Mouse (Mus musculus) layer of hippocampus, postnatal 14 days (tissue): ENCODE measurements around the gene Cmtm8. TPM values are rescaled to one million over a fixed set of nuclear protein-coding genes. Genes with fewer than 3 reads are reported as not detected.

Experiments used
- DNase-seq, 2 experiments: peaks; one replicate each; pipeline ENCODE4 v3.0.0; 2021 to 2022; ENCODE audit warnings: low spot score in 2 of 2, mixed read lengths in 1 of 2
- total RNA-seq, 2 experiments: library from RNA; stranded (reverse); gene quantifications; 2 replicates each; pipeline ENCODE4 v1.2.3; 2021

Gene Cmtm8
- total RNA-seq, 2 experiments from 2014 or later = 3.7 to 3.8 TPM

DNA sequence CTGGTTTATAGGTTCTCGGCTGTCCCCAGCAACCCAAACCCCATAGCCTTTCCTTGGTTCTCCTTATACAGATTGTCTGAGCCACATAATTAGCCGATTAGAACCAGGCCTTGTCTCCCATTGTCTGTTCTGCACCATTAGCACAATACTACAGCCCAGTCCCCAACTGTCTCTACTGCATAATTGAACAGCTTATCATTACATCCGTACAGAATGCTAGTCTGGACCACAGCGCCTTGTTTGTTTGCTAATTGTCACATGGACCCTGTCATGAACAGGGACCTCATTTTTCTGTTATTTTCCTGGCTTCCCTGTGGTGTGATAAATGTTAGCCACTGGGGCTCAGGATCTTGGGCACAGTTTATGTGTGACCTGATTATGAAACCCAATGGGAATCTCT lies 84.1 kb downstream of the Cmtm8 start:
- DNase-seq = no peak

DNA sequence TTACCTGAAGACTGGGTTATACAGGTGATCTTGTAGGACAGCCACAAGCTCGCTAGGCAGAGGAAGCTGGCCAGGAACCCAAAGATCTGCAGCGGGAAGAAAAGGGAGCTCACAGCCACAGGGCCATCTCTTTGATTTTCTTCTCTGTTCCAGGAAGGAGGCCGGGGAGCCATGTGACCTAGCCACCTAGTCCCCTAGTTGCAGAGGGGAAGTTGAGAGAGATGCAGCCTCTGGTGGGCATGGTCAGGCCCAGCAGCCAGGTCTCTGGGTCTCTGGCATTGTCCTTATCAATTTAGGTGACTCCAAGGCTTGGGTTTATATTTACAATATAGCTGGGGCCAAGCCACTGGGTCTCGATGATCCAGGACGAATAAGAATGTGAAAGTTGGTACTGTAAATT lies 85.2 kb downstream of the Cmtm8 start:
- no peak for DNase-seq

DNA sequence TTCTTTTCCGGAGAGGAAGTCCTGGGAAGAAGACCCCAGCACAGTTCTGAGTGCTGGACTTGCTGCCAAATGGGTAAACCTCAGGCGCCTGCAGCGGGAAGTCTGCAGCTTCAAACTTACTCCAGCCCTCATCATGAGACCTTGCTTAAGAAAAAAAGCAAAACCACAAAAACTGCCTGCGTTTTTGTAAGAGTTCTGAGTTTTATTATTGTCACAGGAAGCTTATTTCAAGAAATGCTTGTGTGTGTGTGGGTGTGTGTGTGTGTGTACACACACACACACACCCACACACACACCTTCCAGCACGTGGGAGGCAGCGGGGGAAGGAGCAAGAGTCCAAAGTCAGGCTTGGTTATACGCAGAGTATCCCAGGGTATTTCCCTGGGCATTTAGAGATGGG lies 85.7 kb downstream of the Cmtm8 start:
- no peak for DNase-seq

DNA sequence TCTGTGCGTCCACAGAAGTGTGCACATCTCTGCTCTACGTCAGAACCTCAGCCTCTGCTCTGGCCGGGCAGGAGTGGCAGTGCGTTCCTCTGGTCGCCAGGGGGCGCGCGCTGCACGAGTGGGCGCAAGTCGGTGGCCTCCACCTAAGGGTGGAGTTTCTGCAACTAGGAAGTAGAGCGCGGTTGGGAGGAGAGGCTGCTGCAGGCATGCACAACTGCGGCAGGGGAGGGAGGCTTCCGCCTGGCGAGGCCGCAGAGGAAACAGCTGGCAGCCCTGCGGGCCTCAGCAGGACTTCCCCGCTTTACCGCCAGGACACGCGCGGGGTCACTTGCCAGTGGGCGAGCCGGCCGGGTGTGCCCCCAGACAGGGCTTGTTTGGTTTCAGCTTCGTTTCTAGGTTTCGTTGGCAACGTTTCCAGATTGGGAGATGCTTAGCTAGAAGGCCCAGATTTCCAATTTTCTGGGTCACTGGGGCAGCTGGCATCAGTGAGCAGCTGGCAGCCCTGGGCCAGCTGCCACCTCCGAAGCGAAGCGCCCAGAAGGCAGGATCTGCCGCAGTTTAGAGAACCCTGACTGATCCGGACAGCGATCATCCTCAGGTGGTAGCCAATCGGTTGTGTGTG lies 91.0 kb downstream of the Cmtm8 start:
- DNase-seq = peak; percentile 88 to 90

DNA sequence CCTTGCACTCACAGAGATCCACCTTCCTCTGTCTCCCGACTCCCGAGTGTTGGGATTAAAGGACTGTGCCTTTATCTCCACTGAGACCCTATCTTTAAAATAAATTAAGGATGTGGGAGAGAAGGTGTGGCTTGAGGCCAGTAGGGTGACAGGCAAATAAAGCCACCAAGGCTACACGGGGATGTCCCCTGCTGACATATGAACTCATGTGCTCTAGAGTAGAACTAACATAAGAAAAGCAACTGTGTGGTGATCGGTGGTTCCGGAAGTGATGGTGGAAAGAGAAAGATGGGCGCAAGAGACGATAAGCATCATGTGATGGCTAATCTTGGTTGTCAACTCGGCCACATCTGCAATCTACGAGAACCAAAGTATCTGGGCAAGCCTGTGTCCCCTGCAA lies 91.6 kb downstream of the Cmtm8 start:
- DNase-seq = no peak

DNA sequence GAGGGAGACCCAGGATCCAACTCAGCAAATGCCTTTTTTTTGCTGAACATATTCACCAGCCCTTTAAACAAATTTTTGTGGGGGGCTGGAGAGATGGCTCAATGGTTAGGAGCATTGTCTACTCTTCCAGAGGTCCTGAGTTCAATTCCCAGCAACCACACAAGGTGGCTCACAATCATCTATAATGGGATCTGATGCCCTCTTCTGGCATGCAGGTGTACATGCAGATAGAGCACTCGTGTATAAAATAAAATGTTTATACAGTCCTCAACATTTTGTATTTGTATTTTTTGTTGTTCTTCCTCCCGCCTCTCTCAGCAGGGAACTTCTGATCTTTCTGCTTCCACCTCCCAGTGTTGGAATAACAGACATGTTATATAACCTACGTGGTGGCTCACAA lies 92.4 kb downstream of the Cmtm8 start:
- no peak for DNase-seq

DNA sequence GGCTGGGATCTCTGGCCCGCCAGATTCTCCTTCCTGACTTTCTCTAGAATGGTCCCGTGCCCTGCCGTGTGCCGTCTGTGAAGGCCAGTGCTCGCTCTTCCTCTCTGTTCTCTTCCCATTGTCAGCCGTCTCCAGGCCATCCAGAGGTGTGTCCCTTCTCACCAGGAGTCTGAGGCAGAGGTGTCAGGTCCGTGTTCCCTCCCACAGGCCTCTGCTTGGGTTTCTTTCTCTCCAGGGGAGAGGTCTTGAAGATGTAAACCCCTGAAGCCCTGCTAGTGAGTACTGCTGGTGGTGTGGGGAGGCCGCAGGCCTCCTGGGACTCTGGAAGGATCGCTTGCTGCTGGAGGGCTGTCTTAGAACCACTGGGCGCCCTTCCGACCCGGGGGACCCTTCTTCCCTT lies 96.5 kb downstream of the Cmtm8 start:
- DNase-seq = no peak

DNA sequence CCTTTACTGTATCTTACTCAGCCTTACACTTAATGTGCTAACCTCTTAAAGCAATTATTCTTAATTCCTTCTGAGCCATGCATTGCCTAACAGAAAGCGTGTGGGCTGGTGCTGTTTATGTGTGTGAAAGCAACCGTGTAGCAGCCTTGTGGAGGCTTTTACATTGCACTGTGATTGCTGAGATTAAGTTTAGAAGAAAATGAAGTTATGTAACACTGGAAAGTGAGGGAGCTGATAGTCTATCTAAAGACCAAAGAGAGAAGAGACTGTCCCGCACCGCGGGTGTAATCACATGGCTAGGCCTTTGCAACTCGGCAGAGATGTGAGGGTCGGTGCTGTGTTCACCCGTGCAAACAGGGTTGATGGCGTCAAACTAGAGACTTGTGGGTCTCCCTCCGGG lies 96.9 kb downstream of the Cmtm8 start:
- DNase-seq = no peak

DNA sequence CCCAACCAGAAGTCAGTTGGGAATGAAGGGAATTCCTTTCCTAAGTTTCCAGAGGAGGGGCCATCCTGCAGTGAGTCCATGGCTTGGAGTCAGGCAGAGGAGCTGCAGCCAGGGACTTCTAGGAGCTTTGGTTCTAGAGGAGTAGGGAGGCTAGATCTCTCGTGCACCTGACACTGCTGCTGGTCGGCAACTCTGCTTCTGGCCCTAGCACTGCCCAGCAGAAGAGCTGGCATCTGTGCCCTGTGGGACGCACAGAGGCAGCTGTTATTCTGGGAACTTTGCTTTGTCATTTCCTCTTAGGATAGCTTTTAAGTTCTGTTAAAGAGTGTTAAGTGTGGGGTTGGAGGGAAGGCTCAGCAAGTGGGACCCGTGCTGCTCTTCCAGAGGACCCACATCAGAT lies 98.3 kb downstream of the Cmtm8 start:
- no peak for DNase-seq

DNA sequence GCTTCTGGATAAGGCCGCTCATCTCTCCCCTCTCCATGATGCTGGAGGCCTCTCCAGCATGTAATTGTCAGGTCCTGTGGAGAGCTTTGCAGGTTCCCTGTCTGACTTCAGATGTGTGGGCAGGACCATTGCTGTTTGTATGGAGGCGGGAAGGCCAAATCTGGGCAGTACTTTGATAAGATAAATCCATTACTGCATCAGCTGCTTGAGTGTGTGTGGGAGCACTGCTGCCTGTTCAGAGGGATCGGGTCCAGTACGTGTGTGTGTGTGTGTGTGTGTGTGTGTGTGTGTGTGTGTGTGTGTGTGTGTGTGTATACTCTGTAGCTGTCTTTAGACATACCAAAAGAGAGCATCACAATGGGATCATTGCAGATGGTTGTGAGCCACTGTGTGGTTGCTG lies 98.8 kb downstream of the Cmtm8 start:
- no peak for DNase-seq

DNA sequence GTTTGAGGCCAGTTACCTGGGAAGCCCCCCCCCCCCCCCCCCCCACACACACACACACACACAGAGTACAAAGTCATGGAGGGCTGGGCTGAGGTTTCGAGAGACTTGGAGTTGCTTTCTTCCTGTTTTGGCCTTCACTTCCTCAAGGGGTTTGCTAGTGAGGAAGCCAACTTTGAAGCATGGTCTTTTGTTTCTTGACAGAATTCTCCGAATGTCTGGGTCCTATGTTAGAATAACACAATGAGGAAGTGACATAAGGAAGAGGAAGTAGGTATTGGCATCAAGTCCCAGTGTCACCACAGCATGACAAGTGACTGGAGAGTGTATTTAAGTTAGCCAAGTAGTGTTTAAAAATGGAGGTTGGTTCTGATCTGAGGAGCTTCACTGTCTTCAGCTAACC lies 101.2 kb downstream of the Cmtm8 start:
- DNase-seq = no peak

DNA sequence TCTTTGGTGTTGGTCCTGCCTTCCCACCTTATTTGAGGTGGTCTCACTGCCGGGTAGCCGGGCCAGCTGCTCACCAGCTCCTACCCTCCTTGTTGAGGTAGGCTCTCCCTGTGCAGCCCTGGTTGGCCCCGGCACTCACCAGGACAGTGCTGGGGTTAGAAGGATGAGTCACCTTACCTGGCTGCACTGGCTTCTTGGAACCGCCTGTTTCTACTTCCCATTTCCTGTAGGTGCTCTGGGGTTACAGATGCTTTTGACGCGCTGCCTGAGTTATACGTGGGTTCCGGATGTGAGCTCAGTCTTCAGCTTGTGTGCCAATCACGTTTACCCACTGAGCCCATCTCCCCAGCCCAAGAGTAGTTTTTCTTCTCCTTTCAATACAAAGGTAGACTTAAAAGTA lies 103.6 kb downstream of the Cmtm8 start:
- DNase-seq = no peak

Other genes with a start within 250 kb of the Cmtm8 start
- 10 to 100 TPM; 43.8 to 58.2 TPM for gene Cnot10, start 204.0 kb downstream of the Cmtm8 start, total RNA-seq
- gene Dync1li1, start 155.4 kb downstream of the Cmtm8 start, total RNA-seq = 100 to 1,000 TPM in 1 of 2 experiments, 10 to 100 TPM in 1; 98.6 to 107 TPM
- gene Cmtm6, start 113.0 kb downstream of the Cmtm8 start, total RNA-seq = 10 to 100 TPM; 25.9 to 28.1 TPM
- 1 to 10 TPM; 7.4 to 8.3 TPM for gene Cmtm7, start 62.3 kb downstream of the Cmtm8 start, total RNA-seq
- 10 to 100 TPM; 76.8 to 81.1 TPM for gene Gpd1l, start 89.8 kb upstream of the Cmtm8 start, total RNA-seq
- 10 to 100 TPM; 17.1 to 19.7 TPM for gene Osbpl10, start 134.4 kb upstream of the Cmtm8 start, total RNA-seq
- gene Rps27rt, start 138.6 kb upstream of the Cmtm8 start, total RNA-seq = 10 to 100 TPM; 19.4 to 27.4 TPM